Comparison of ENCODE assay signal across 29 mouse cellular contexts in genomic region chr4:104985960-104986632, GRCm38 (mm10).
DNase-seq lines count a peak whose midpoint lies in the region; ATAC-seq and TF ChIP-seq lines count a peak whose summit lies in the region.
"Had no signal": no experiment of that assay in that cellular context is flagged by ENCODE, and none has a peak within 500 bp of the region (broad histone marks: within the 10 kb centered on the region; RNA-seq: fewer than 3 reads in every experiment).

No protein-coding gene starts in this region.

- H3K27ac ChIP-seq in liver, embryonic 14.5 days, result no peak overlapping the region
- no peak overlapping the region for H3K27ac ChIP-seq in liver, embryonic 12.5 days
- H3K27ac ChIP-seq in small intestine, adult 2 months (ENCODE audit: insufficient read depth, low read depth, low read length), result peak overlapping the region; percentile 49; the same call in 1 of the 2 replicates
- H3K27ac ChIP-seq in hindbrain, embryonic 13.5 days, result no peak overlapping the region
- no peak overlapping the region for H3K27ac ChIP-seq in forebrain, embryonic 11.5 days (ENCODE audit: low read depth, low read length)
- H3K27ac ChIP-seq: embryonic facial prominence, embryonic 10.5 days; embryonic facial prominence, embryonic 15.5 days; forebrain, embryonic 15.5 days; hindbrain, embryonic 12.5 days; midbrain, embryonic 10.5 days; midbrain, embryonic 15.5 days; neural tube, embryonic 15.5 days had no signal

- TF ChIP-seq CTCF in liver, embryonic 14.5 days (IDR thresholded peaks at IDR 0.05; ENCODE audit: low read depth), result no peak
- no peak for TF ChIP-seq CTCF in small intestine, adult 2 months (IDR thresholded peaks at IDR 0.05; ENCODE audit: extremely low read depth, insufficient read length, insufficient replicate concordance, low read depth, low read length)

- H3K4me2 ChIP-seq in liver, embryonic 14.5 days (ENCODE audit: low read depth), result no peak overlapping the region
- no peak overlapping the region for H3K4me2 ChIP-seq in liver, embryonic 12.5 days
- no peak overlapping the region for H3K4me2 ChIP-seq in hindbrain, embryonic 13.5 days
- H3K4me2 ChIP-seq in forebrain, embryonic 11.5 days (ENCODE audit: low read depth, low read length, severe bottlenecking), result no peak overlapping the region
- H3K4me2 ChIP-seq: embryonic facial prominence, embryonic 15.5 days; forebrain, embryonic 15.5 days; heart, embryonic 11.5 days; hindbrain, embryonic 12.5 days; lung, embryonic 14.5 days; midbrain, embryonic 15.5 days; neural tube, embryonic 15.5 days had no signal

- peak in 2 of 3 experiments; percentile 3 to 4 for DNase-seq in liver, embryonic 14.5 days (ENCODE audit: low read depth in 3 of 3, low spot score in 3 of 3)
- peak; percentile 84 for DNase-seq in kidney, adult 9 months
- DNase-seq in kidney, postnatal 14 days, result peak; percentile 63
- no peak for DNase-seq in layer of hippocampus, postnatal 25 days (ENCODE audit: extremely low spot score in 1 of 2, low spot score in 1 of 2)
- DNase-seq in forebrain, embryonic 11.5 days (ENCODE audit: low spot score), result no peak
- DNase-seq: adrenal gland, adult 8-10 months; B cell, adult 2 months; cerebellum, adult 8-10 months; cerebellum, postnatal 25 days; gastrocnemius, postnatal 25 days; heart, postnatal 36 days; left cerebral cortex, postnatal 4 days; lung, embryonic 14.5 days; retina, postnatal 1 day; right cerebral cortex, postnatal 25 days; thymus, adult 2 months; thymus, postnatal 36 days had no signal

- WGBS in liver, embryonic 14.5 days (ENCODE audit: insufficient replicate concordance), result 58% methylated on average over 5 of the region's 5 CpGs
- 65% methylated on average over 5 of the region's 5 CpGs for WGBS in liver, embryonic 12.5 days (ENCODE audit: insufficient replicate concordance)
- 55% methylated on average over 5 of the region's 5 CpGs for WGBS in small intestine, adult 2 months
- 88% methylated on average over 5 of the region's 5 CpGs for WGBS in hindbrain, embryonic 13.5 days
- 86% methylated on average over 5 of the region's 5 CpGs for WGBS in forebrain, embryonic 11.5 days

- H3K4me3 ChIP-seq in liver, embryonic 14.5 days (ENCODE audit: insufficient read depth in 1 of 2, low read depth in 2 of 2, low read length in 2 of 2), result no peak overlapping the region
- no peak overlapping the region for H3K4me3 ChIP-seq in liver, embryonic 12.5 days
- no peak overlapping the region for H3K4me3 ChIP-seq in small intestine, adult 2 months (ENCODE audit: low read depth, low read length)
- H3K4me3 ChIP-seq in hindbrain, embryonic 13.5 days, result no peak overlapping the region
- H3K4me3 ChIP-seq in forebrain, embryonic 11.5 days (ENCODE audit: low read depth, low read length), result no peak overlapping the region
- H3K4me3 ChIP-seq: embryonic facial prominence, embryonic 10.5 days; embryonic facial prominence, embryonic 15.5 days; forebrain, embryonic 15.5 days; hindbrain, embryonic 12.5 days; midbrain, embryonic 10.5 days; midbrain, embryonic 15.5 days; neural tube, embryonic 15.5 days had no signal

- H3K4me1 ChIP-seq in liver, embryonic 14.5 days (replicated peaks; ENCODE audit: control insufficient read depth in 2 of 2, insufficient read depth in 2 of 2, low read length in 1 of 2), result no peaks in the 10 kb centered on the region
- H3K4me1 ChIP-seq in liver, embryonic 12.5 days, result no peaks in the 10 kb centered on the region
- H3K4me1 ChIP-seq in small intestine, adult 2 months (ENCODE audit: control insufficient read depth, insufficient read depth, insufficient read length, low read length), result peaks cover 11% of the 10 kb centered on the region
- H3K4me1 ChIP-seq in hindbrain, embryonic 13.5 days (replicated peaks), result no peaks in the 10 kb centered on the region
- H3K4me1 ChIP-seq in forebrain, embryonic 11.5 days (replicated peaks; ENCODE audit: control insufficient read depth, insufficient read depth, low read length), result no peaks in the 10 kb centered on the region
- H3K4me1 ChIP-seq: embryonic facial prominence, embryonic 10.5 days; embryonic facial prominence, embryonic 15.5 days; forebrain, embryonic 15.5 days; hindbrain, embryonic 12.5 days; midbrain, embryonic 10.5 days; midbrain, embryonic 15.5 days; neural tube, embryonic 15.5 days had no signal

- no peak overlapping the region for H3K9ac ChIP-seq in liver, embryonic 14.5 days (replicated peaks)
- no peak overlapping the region for H3K9ac ChIP-seq in liver, embryonic 12.5 days
- H3K9ac ChIP-seq in hindbrain, embryonic 13.5 days, result no peak overlapping the region
- H3K9ac ChIP-seq in forebrain, embryonic 11.5 days (ENCODE audit: low read length), result no peak overlapping the region
- H3K9ac ChIP-seq: embryonic facial prominence, embryonic 15.5 days; forebrain, embryonic 15.5 days; hindbrain, embryonic 12.5 days; lung, embryonic 14.5 days; midbrain, embryonic 15.5 days; neural tube, embryonic 15.5 days had no signal

- no peaks in the 10 kb centered on the region for H3K36me3 ChIP-seq in liver, embryonic 14.5 days (replicated peaks; ENCODE audit: control insufficient read depth, insufficient read depth, low read depth)
- no peaks in the 10 kb centered on the region for H3K36me3 ChIP-seq in liver, embryonic 12.5 days
- no peaks in the 10 kb centered on the region for H3K36me3 ChIP-seq in small intestine, adult 2 months (ENCODE audit: control insufficient read depth, insufficient read depth, low read length)
- H3K36me3 ChIP-seq in hindbrain, embryonic 13.5 days, result no peaks in the 10 kb centered on the region
- no peaks in the 10 kb centered on the region for H3K36me3 ChIP-seq in forebrain, embryonic 11.5 days (ENCODE audit: control insufficient read depth, insufficient read depth, low read length)
- H3K36me3 ChIP-seq: embryonic facial prominence, embryonic 10.5 days; embryonic facial prominence, embryonic 15.5 days; forebrain, embryonic 15.5 days; hindbrain, embryonic 12.5 days; midbrain, embryonic 10.5 days; midbrain, embryonic 15.5 days; neural tube, embryonic 15.5 days had no signal

- no peak for TF ChIP-seq POLR2A in small intestine, adult 2 months (IDR thresholded peaks at IDR 0.05; ENCODE audit: low read depth, low read length)

- no peak for TF ChIP-seq EP300 in liver, embryonic 14.5 days (IDR thresholded peaks at IDR 0.05; ENCODE audit: low read depth)

- H3K27me3 ChIP-seq in liver, embryonic 14.5 days (ENCODE audit: control insufficient read depth, insufficient read depth, low read length), result no peaks in the 10 kb centered on the region
- no peaks in the 10 kb centered on the region for H3K27me3 ChIP-seq in liver, embryonic 12.5 days (replicated peaks)
- H3K27me3 ChIP-seq in small intestine, adult 2 months (ENCODE audit: control insufficient read depth, insufficient read depth, low read length), result no peaks in the 10 kb centered on the region
- no peaks in the 10 kb centered on the region for H3K27me3 ChIP-seq in hindbrain, embryonic 13.5 days
- H3K27me3 ChIP-seq in forebrain, embryonic 11.5 days (ENCODE audit: control insufficient read depth, insufficient read depth, low read length), result no peaks in the 10 kb centered on the region
- H3K27me3 ChIP-seq: embryonic facial prominence, embryonic 15.5 days; forebrain, embryonic 15.5 days; hindbrain, embryonic 12.5 days; midbrain, embryonic 15.5 days; neural tube, embryonic 15.5 days had no signal

- H3K9me3 ChIP-seq in liver, embryonic 14.5 days (ENCODE audit: control insufficient read depth, low read length), result no peaks in the 10 kb centered on the region
- H3K9me3 ChIP-seq in liver, embryonic 12.5 days (replicated peaks), result no peaks in the 10 kb centered on the region
- H3K9me3 ChIP-seq in hindbrain, embryonic 13.5 days, result no peaks in the 10 kb centered on the region
- H3K9me3 ChIP-seq in forebrain, embryonic 11.5 days (ENCODE audit: control insufficient read depth, low read length), result no peaks in the 10 kb centered on the region
- H3K9me3 ChIP-seq: embryonic facial prominence, embryonic 10.5 days; embryonic facial prominence, embryonic 15.5 days; forebrain, embryonic 15.5 days; hindbrain, embryonic 12.5 days; midbrain, embryonic 10.5 days; midbrain, embryonic 15.5 days; neural tube, embryonic 15.5 days had no signal

- no peak for ATAC-seq in liver, embryonic 14.5 days (ENCODE audit: insufficient read depth)
- no peak for ATAC-seq in liver, embryonic 12.5 days
- ATAC-seq in hindbrain, embryonic 13.5 days (ENCODE audit: low FRiP score), result no peak
- no peak for ATAC-seq in forebrain, embryonic 11.5 days (replicated peaks; ENCODE audit: low FRiP score)
- ATAC-seq: forebrain, embryonic 15.5 days; intestine, embryonic 16.5 days; midbrain, embryonic 15.5 days had no signal

Comparison
In these comparisons a context has a peak if more than half of its experiments do, and no peak if none do; other contexts are left out.
1. DNase-seq: peak in liver, embryonic 14.5 days (2 of 3), kidney, adult 9 months (single experiment) and kidney, postnatal 14 days (single experiment); none in layer of hippocampus, postnatal 25 days (0 of 2) and forebrain, embryonic 11.5 days (single experiment).